Comparison of ENCODE assay signal across 8 mouse cellular contexts in genomic region chr13:94178401-94179040, GRCm38 (mm10).
DNase-seq lines count a peak whose midpoint lies in the region; ATAC-seq and TF ChIP-seq lines count a peak whose summit lies in the region.

No protein-coding gene starts in this region.

- no peaks in the 10 kb centered on the region for H3K9me3 ChIP-seq in neural tube, embryonic 13.5 days
- no peaks in the 10 kb centered on the region for H3K9me3 ChIP-seq in forebrain, embryonic 11.5 days (ENCODE audit: control insufficient read depth, low read length)

- H3K9ac ChIP-seq in neural tube, embryonic 13.5 days = 0 out of 2 replicates have a peak overlapping the region, but pooled peaks have one; percentile 34
- H3K9ac ChIP-seq in forebrain, embryonic 11.5 days (ENCODE audit: low read length) = no peak overlapping the region

- no peak for TF ChIP-seq POLR2A in kidney, adult 2 months (IDR thresholded peaks at IDR 0.05; ENCODE audit: low read depth, low read length)

- ATAC-seq in neural tube, embryonic 13.5 days (ENCODE audit: low read depth) = peak; percentile 32
- 0 out of 2 replicates have a peak, but pooled peaks have one; percentile 25 for ATAC-seq in forebrain, embryonic 11.5 days (replicated peaks; ENCODE audit: low FRiP score)

- intact Hi-C loops in heart, postnatal 10 days (cut with DNase I) = no loop called here

- no peak overlapping the region for H3K27ac ChIP-seq in neural tube, embryonic 13.5 days (replicated peaks)
- H3K27ac ChIP-seq in forebrain, embryonic 11.5 days (ENCODE audit: low read depth, low read length) = no peak overlapping the region
- no peak overlapping the region for H3K27ac ChIP-seq in kidney, adult 2 months (ENCODE audit: insufficient read depth, low read depth, low read length)

- no peaks in the 10 kb centered on the region for H3K36me3 ChIP-seq in neural tube, embryonic 13.5 days
- H3K36me3 ChIP-seq in forebrain, embryonic 11.5 days (ENCODE audit: control insufficient read depth, insufficient read depth, low read length) = no peaks in the 10 kb centered on the region
- no peaks in the 10 kb centered on the region for H3K36me3 ChIP-seq in kidney, adult 2 months (ENCODE audit: control insufficient read depth, insufficient read depth, low read length)

- H3K4me2 ChIP-seq in neural tube, embryonic 13.5 days = no peak overlapping the region
- no peak overlapping the region for H3K4me2 ChIP-seq in forebrain, embryonic 11.5 days (ENCODE audit: low read depth, low read length, severe bottlenecking)

- no peak for TF ChIP-seq CTCF in kidney, adult 2 months (conservative IDR thresholded peaks at IDR 0.05; ENCODE audit: insufficient read depth, insufficient read length, low read depth, low read length)

- peaks cover 36% of the 10 kb centered on the region for H3K4me1 ChIP-seq in neural tube, embryonic 13.5 days (replicated peaks)
- peaks cover 10% of the 10 kb centered on the region; the same call in 1 of the 2 replicates for H3K4me1 ChIP-seq in forebrain, embryonic 11.5 days (replicated peaks; ENCODE audit: control insufficient read depth, insufficient read depth, low read length)
- H3K4me1 ChIP-seq in kidney, adult 2 months (ENCODE audit: control insufficient read depth, insufficient read depth, low read length) = peaks cover 7% of the 10 kb centered on the region; the same call in 1 of the 2 replicates

- WGBS in neural tube, embryonic 13.5 days = 59% methylated on average over 11 of the region's 11 CpGs
- WGBS in forebrain, embryonic 11.5 days = 74% methylated on average over 11 of the region's 11 CpGs
- 71% methylated on average over 11 of the region's 11 CpGs for WGBS in kidney, adult 2 months

- no peak for DNase-seq in neural tube, embryonic 10.5 days (ENCODE audit: extremely low spot score, low spot score)
- no peak for DNase-seq in forebrain, embryonic 11.5 days (ENCODE audit: low spot score)
- DNase-seq in heart, postnatal 10 days = peak; percentile 78 to 79
- DNase-seq in left cerebral cortex, adult 9 months (ENCODE audit: low spot score in 2 of 2) = peak; percentile 35 to 88
- peak; percentile 82 for DNase-seq in right cerebral cortex, adult 18-20 months
- no peak for DNase-seq in kidney, adult 2 months
- no peak for DNase-seq in kidney, postnatal 25 days

- peaks cover 27% of the 10 kb centered on the region for H3K27me3 ChIP-seq in neural tube, embryonic 13.5 days
- H3K27me3 ChIP-seq in forebrain, embryonic 11.5 days (ENCODE audit: control insufficient read depth, insufficient read depth, low read length) = peaks cover 5% of the 10 kb centered on the region; the same call in 1 of the 2 replicates
- no peaks in the 10 kb centered on the region for H3K27me3 ChIP-seq in kidney, adult 2 months (replicated peaks; ENCODE audit: control insufficient read depth, insufficient read depth, low read length)

- H3K4me3 ChIP-seq in neural tube, embryonic 13.5 days = no peak overlapping the region
- H3K4me3 ChIP-seq in forebrain, embryonic 11.5 days (ENCODE audit: low read depth, low read length) = no peak overlapping the region
- H3K4me3 ChIP-seq in kidney, adult 2 months (ENCODE audit: insufficient read depth, low read depth, low read length) = no peak overlapping the region

Comparison
In these comparisons a context has a peak if more than half of its experiments do, and no peak if none do; other contexts are left out.
1. DNase-seq: peak in heart, postnatal 10 days (2 of 2), left cerebral cortex, adult 9 months (2 of 2) and right cerebral cortex, adult 18-20 months (single experiment); none in neural tube, embryonic 10.5 days (single experiment), forebrain, embryonic 11.5 days (single experiment), kidney, adult 2 months (single experiment) and kidney, postnatal 25 days (0 of 2).